Mouse (Mus musculus) urinary bladder, postnatal 14 days (tissue): Measurements from ENCODE around the gene Map2k2.
"Not testable (repeated sequence)": the region's sequence is repeated elsewhere in the genome, so short reads cannot be mapped to it uniquely, and the experiment has no call there.

Source experiments
- DNase-seq: peaks from one replicate; pipeline ENCODE4 v3.0.0; 2021; ENCODE audit warnings: low spot score

Map2k2 gene

DNA sequence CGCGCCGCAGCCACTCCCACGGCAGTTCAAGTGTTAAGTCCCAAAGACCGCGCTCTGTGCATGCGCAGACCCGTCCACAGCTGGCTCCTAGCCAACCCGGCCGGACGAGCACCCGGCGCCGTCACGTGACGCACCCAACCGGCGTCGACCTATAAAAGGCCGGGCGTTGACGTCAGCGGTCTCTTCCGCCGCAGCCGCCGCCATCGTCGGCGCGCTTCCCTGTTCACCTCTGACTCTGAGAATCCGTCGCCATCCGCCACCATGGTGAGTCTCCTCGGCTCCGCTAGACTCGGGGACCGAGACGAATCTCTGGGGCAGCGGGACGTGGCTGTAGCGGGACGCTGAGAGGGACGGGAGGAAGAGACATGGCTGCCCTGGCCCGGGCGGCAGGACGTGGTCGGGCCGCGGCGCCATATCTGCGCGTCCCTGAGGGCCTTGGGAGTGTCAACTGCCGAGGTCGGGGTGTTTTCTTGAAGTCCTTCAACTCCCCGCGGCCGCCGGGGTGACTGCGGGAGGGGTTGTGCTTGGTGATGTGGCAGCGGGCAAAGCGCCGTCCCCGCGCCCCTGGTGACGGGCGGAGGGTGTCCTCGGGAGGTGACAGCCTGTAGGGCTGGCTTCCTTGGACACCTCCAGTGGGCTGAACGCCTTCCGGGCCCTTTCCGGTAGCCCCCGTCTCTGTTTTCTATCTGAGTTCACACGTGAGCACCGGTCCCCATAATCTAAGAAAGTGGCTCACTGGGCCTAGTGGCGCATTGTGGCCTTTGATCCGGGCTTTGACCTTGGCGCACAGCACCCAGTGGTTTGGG, 71.0 kb downstream of the Map2k2 start, which contains the start of gene Eef2:
Gene Eef2, plus strand, starts transcription at position 166 of the 806 bp plus-strand sequence.
- DNase-seq: peak; percentile 99

DNA sequence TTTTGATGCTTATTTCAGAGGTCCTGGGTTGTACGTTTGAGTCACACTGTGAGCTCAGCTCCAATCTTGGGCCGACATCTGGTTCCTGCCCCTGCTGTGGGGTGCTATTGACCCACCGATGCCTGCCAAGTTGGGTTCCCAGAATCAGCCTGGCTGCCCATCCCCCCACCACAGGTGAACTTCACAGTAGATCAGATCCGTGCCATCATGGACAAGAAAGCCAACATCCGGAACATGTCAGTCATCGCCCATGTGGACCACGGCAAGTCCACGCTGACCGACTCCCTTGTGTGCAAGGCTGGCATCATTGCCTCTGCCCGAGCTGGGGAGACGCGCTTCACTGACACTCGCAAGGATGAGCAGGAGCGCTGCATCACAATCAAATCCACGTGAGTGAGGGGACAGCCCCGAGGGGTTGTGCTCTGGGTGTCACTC, 71.8 kb downstream of the Map2k2 start:
- no peak for DNase-seq

DNA sequence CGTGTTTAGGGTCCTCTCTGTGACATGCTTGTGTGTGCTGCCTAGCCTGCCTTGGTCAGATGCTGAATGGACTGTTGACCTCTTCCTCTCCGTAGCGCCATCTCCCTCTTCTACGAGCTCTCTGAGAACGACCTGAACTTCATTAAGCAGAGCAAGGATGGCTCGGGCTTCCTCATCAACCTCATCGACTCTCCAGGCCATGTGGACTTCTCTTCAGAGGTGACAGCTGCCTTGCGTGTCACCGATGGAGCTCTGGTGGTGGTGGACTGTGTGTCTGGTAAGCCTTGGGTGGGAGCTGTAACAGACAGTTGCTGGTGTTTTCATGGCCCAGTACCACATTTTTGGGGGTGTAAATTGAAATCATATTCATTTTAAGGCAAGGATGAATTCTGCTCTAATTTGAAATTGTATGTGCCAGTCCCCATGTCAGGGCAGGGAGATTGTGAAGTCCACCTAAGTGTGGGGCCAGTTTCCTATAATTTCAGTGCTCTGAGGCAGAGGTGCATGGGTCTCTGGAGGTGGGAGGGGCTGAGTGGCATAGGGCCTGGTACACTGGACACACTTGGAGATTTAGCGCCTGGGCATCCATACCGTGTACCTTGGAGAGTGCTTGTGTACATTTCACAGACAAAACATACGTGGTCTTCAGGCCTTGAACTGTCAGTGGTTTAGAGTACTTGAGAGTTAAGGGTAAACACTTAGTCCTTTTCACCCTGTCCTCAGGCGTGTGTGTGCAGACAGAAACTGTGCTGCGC, 72.4 kb downstream of the Map2k2 start:
- DNase-seq: no peak

DNA sequence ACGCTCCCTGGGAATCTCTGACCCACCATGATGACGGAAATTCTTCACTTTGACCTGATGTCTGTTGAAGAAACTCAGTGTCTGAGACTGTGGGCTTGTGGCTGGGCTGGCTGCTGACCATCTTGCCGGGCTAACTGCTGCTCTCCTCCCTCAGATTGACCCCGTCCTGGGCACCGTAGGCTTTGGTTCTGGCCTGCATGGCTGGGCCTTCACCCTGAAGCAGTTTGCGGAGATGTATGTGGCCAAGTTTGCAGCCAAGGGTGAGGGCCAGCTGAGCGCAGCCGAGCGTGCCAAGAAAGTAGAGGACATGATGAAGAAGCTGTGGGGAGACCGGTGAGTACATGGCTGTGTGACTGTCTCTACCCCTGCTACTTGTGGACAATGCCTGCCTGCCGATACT, 73.2 kb downstream of the Map2k2 start:
- no peak for DNase-seq

GRCm38 (mm10) chr10:81179451-81180342, 74.0 kb downstream of the Map2k2 start:
- no peak for DNase-seq

GRCm38 (mm10) chr10:81180946-81181345, 75.2 kb downstream of the Map2k2 start:
- DNase-seq: no peak

DNA sequence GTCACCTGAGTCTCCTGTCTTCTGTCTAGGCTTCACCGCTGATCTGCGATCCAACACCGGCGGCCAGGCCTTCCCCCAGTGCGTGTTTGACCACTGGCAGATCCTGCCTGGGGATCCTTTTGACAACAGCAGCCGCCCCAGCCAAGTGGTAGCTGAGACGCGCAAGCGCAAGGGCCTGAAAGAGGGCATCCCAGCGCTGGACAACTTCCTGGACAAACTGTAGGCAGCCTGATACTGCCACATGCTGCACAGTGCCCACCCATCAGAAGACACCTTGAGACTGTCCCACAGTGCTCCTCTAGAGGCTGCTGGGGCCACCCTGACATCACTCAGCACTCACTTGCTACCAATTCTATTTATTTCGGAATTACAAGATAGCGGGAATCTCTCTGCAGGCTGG, 76.1 kb downstream of the Map2k2 start:
- not testable (repeated sequence) for DNase-seq

DNA sequence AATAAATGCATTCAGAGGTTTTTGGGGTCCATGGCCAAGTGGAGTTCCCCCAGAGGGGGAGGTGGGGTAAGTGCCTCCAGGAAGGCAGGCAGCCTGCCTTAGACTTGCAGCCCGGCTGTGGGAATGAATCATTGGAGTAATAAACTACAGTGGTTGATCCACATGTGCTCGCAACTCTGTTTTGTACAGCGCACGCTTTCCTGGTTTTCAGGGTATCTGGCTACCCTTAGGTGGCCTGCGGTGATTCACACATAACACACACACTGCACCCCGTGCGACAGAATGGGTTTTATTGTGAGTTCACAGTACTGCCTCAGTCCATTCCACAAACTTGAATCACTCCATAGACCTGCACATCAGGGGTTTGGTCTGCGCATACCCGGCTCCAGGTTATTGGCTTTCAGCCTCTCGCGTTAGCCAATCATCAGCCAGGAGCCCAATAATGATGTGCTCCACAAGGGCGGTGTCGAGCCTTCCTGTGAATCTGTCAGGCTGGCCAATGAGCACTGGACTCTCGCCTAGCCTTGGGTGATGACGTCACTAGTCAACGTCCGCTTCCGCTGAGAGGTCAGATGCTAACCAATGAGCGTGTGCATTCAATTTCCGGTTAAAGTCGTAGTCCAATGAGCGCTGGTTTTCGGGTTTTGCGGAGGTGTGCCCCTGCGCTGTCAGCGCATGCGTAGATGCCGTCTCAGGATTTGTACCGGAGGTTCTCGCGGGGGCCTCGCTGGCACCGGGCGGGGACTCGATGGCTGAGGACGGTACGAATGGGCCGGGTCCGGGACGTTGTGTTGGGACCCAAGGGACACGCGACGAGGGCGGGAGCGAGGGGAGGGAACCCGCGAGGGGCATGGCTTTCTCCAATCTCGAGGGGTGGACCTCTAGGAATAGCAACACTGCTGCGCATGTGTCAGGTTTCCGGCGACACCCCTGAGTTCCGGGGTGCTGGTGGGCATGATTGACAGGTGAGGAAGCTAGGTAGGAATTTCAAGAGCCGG, 76.9 kb downstream of the Map2k2 start, which contains the start of gene Dapk3:
Gene Dapk3, plus strand, starts transcription at position 670 of the 998 bp plus-strand sequence.
- DNase-seq: peak; percentile 95
